Mouse (Mus musculus): ENCODE data around the gene Large1.

DNA sequence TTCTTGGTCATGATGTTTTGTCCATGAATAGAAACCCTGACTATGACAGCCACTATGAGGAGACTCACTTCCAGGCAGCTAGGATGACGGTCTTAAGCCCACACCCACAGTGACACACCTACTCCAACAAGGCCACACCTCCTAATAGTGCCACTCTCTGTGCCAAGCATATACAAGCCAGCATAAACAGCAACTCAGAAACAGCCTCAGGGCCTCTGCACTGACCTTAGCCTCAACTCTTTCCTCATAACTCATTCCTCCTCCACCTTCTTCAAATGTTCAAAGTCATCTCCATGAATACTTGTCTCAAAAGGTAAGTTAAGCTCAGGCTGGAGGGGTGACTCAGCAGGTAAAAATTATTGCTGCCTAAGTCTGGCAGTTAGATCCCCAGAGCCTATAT lies 29.7 kb downstream of the Large1 start:
- TF ChIP-seq ZC3H11A (IDR thresholded peaks at IDR 0.05; ENCODE audit: borderline replicate concordance, low read depth, low read length) (no peak), CHD2 (IDR thresholded peaks at IDR 0.05; ENCODE audit: low read depth, low read length) (no peak), ZNF384 (IDR thresholded peaks at IDR 0.05; ENCODE audit: low read depth, low read length) (no peak)
